Mouse (Mus musculus): ENCODE results near the gene Olfr205. TPM values are rescaled to one million over a fixed set of nuclear protein-coding genes. Genes with fewer than 3 reads are reported as not detected.
"Not testable (repeated sequence)": the region's sequence is repeated elsewhere in the genome, so short reads cannot be mapped to it uniquely, and the experiment has no call there.

Olfr205 gene
- not detected in 2 replicates for polyA plus RNA-seq (2016; fragmentation: Nextera tagmentation; extraction: Ambion mirVana)

DNA sequence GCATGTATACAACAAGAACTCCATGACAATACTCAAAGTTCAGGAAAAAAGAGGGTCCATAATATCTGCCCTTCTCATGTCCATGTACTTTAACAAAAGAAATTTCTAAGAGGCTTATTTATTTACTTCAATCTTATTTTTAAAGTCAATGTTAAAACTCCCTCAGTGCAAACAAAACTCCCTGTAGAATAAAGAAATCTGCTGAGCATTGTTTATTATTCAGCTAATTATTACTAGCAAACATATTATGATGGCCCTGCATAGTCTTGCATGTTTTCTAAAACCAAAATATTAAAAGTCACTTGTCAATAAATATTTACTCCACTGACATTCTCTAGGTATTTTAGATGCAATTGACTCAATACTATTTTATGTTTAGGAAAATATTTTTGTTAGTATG lies at the start of gene Olfr205:
TSS of gene Olfr205 (minus strand) at position 101 of the 400 bp plus-strand sequence.
- Histone ChIP-seq H3K27ac (no peak within 1 kb of the TSS), H3K27me3 (replicated peaks) (no peaks in the 10 kb centered on the region), H3K4me1 (no peaks in the 10 kb centered on the region), H3K4me3 (no peak within 1 kb of the TSS), H3K36me3 (no peaks in the 10 kb centered on the region), H3K4me2 (replicated peaks) (no peak within 1 kb of the TSS), H3K9ac (no peak within 1 kb of the TSS), H3K9me3 (no peaks in the 10 kb centered on the region)
- no peak for ATAC-seq (ENCODE audit: low FRiP score, low read depth)

DNA sequence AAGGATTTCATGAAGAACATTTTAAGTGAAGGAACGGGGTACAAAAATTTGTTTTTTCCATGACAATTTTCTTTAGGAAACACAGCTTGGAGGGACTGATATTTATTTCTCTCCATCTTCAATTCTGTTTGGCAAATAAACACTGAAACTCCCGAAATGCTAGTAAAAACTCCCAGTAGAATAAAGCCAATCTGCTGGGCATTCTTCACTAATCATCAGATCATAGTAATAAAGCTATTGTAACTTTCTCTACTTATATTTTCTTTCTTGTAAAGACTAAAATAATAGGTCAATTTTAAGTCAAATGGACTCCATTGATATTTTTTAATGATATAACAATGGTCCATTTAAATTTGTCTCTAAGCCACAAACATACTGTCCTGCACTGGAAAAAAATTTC lies 33.0 kb upstream of the Olfr205 start, which contains the start of gene Olfr209:
TSS of gene Olfr209 (minus strand) at position 101 of the 400 bp plus-strand sequence.
- Histone ChIP-seq H3K36me3 (no peaks in the 10 kb centered on the region), H3K9ac (no peak within 1 kb of the TSS), H3K9me3 (no peaks in the 10 kb centered on the region), H3K4me1 (no peaks in the 10 kb centered on the region), H3K27me3 (replicated peaks) (no peaks in the 10 kb centered on the region), H3K27ac (no peak within 1 kb of the TSS), H3K4me3 (no peak within 1 kb of the TSS), H3K4me2 (replicated peaks) (no peak within 1 kb of the TSS)
- 88% methylated on average over 2 of the region's 2 CpGs for WGBS
- no peak for ATAC-seq (ENCODE audit: low FRiP score, low read depth)

DNA sequence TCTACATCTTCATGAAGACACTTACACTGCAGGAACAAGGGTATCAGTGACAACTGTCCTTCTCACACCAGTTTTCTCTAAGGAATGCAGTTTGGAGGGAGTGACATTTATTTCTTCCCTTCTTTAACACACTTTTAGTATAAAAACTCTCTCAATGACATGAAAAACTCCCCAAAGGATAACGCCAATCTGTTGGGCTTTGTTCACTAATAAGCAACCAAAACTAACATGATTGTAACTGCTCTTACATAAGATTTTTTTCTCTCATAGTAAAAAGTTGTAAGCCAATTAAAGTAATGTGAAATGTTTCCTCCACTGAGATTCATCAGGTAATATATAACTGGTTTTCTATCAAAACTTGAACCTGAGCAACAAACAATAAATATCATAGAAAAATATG lies 18.2 kb upstream of the Olfr205 start, which contains the start of gene Olfr206:
TSS of gene Olfr206 (minus strand) at position 101 of the 400 bp plus-strand sequence.
- H3K9me3 ChIP-seq = no peaks in the 10 kb centered on the region
- no peak within 1 kb of the TSS for H3K27ac ChIP-seq
- 85% methylated on average over 1 of the region's 1 CpGs for WGBS
- no peaks in the 10 kb centered on the region for H3K4me1 ChIP-seq
- H3K9ac ChIP-seq = no peak within 1 kb of the TSS
- no peak within 1 kb of the TSS for H3K4me2 ChIP-seq (replicated peaks)
- H3K4me3 ChIP-seq = no peak within 1 kb of the TSS
- H3K27me3 ChIP-seq (replicated peaks) = no peaks in the 10 kb centered on the region
- no peak for ATAC-seq (ENCODE audit: low FRiP score, low read depth)
- no peaks in the 10 kb centered on the region for H3K36me3 ChIP-seq

DNA sequence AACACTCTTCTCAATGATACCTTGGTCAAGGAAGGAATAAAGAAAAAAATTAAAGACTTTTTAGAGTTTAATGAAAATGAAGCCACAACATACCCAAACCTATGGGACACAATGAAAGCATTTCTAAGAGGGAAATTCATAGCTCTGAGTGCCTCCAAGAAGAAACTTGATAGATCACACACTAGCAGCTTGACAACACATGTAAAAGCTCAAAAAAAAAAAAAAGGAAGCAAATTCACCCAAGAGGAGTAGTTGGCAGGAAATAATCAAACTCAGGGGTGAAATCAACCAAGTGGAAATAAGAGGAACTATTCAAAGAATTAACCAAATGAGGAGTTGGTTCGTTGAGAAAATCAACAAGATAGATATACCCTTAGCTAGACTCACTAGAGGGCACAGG lies 7.7 kb downstream of the Olfr205 start:
- H3K4me2 ChIP-seq (replicated peaks); H3K9ac ChIP-seq; H3K4me1 ChIP-seq; H3K9me3 ChIP-seq; ATAC-seq (ENCODE audit: low FRiP score, low read depth); H3K27me3 ChIP-seq (replicated peaks); H3K27ac ChIP-seq; H3K4me3 ChIP-seq; H3K36me3 ChIP-seq: not testable (repeated sequence)
- WGBS = 73% methylated on average over 1 of the region's 1 CpGs

DNA sequence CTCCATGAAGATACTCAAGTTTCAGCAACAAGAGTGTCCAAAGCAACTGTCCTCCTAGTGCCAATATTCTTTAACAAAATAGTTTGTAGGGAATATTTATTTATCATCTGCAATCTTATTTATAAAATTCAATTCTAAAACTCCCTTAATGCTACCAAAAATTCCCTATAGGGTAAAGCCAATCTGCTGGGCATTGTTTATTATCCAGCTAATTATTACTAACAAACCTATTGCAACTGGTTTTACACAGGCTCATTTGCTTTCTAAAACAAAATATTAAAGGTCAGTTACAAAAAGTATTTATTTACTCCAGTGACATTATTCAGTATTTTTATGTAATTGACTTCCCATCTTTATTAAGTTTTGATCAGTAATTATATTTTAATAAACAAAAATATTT lies 12.8 kb downstream of the Olfr205 start, which contains the start of gene Olfr204:
TSS of gene Olfr204 (minus strand) at position 101 of the 400 bp plus-strand sequence.
- Histone ChIP-seq H3K9ac (no peak within 1 kb of the TSS), H3K4me1 (no peaks in the 10 kb centered on the region), H3K27ac (no peak within 1 kb of the TSS), H3K36me3 (no peaks in the 10 kb centered on the region), H3K27me3 (replicated peaks) (no peaks in the 10 kb centered on the region), H3K4me3 (no peak within 1 kb of the TSS), H3K9me3 (no peaks in the 10 kb centered on the region), H3K4me2 (replicated peaks) (no peak within 1 kb of the TSS)
- ATAC-seq (ENCODE audit: low FRiP score, low read depth) = no peak

DNA sequence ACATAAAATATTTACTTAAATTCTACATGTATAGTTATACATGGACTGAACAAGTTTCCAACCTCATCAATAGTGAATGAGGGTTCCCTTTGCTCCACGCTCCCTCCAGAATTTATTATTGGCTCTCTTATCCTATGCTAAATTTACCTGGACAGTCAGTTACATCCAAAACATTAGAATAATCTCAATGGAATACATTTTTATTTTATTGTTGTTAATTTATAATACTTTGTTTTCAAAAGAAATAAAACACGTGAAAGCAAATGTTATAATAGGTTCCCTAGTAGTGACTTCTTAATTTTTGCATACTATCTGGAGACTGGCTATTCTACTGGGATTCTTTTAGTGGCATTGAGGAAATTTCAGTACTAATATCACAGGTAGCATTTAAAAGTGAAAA lies 32.4 kb downstream of the Olfr205 start, which contains the start of gene Olfr203:
TSS of gene Olfr203 (plus strand) at position 301 of the 400 bp plus-strand sequence.
- no peak for ATAC-seq (ENCODE audit: low FRiP score, low read depth)
- Histone ChIP-seq H3K36me3 (no peaks in the 10 kb centered on the region), H3K27me3 (replicated peaks) (no peaks in the 10 kb centered on the region), H3K4me2 (replicated peaks) (no peak within 1 kb of the TSS), H3K9me3 (no peaks in the 10 kb centered on the region), H3K4me1 (no peaks in the 10 kb centered on the region), H3K4me3 (no peak within 1 kb of the TSS), H3K27ac (no peak within 1 kb of the TSS), H3K9ac (no peak within 1 kb of the TSS)
- 88% methylated on average over 2 of the region's 2 CpGs for WGBS

DNA sequence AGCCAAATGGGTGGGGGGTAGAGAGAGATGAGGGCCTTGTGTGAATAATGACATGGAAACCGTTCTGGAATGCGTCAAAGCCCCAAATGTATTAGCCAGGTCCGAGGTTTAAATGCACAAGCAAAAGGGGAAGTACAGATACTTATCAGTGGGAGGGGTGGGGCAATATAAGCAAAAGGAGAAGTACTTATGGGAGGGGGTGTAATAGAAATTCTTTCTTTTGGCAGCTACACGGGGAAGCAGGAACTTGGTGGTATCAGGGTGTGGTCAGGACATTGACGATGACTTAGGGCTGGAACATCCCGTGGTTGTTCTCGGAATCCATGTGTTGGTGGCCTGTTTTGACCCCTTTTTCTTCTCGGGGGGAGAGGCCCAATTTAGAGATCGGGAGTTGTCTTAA lies 43.4 kb downstream of the Olfr205 start:
- not testable (repeated sequence) for ATAC-seq (ENCODE audit: low FRiP score, low read depth); H3K4me2 ChIP-seq (replicated peaks); H3K36me3 ChIP-seq; H3K27me3 ChIP-seq (replicated peaks); H3K9ac ChIP-seq; H3K9me3 ChIP-seq; H3K4me1 ChIP-seq; H3K4me3 ChIP-seq; H3K27ac ChIP-seq
- 83% methylated on average over 9 of the region's 9 CpGs for WGBS

DNA sequence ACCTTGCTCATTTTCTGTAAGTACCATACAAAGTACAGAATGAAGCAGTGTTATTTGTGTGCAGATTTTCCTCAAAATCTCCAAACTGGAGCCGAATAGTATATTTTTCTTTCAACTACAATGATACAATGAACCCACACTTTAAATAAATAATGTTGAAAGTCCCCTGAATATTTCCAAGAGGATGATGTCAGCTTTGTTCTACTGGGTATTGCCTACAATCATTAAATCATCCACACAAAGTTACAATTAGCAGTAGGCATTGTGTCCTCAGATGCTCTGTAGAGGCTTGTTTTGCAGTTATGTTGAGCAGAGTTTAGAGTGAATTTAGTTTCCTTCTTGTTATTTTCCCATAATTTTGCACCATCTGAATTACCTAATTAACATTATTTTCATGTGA lies 44.2 kb downstream of the Olfr205 start, which contains the start of gene Olfr202:
TSS of gene Olfr202 (minus strand) at position 101 of the 400 bp plus-strand sequence.
- Histone ChIP-seq H3K4me3 (no peak within 1 kb of the TSS), H3K27me3 (replicated peaks) (no peaks in the 10 kb centered on the region), H3K4me2 (replicated peaks) (no peak within 1 kb of the TSS), H3K27ac (no peak within 1 kb of the TSS), H3K4me1 (no peaks in the 10 kb centered on the region), H3K9me3 (no peaks in the 10 kb centered on the region), H3K36me3 (no peaks in the 10 kb centered on the region), H3K9ac (no peak within 1 kb of the TSS)
- WGBS = 88% methylated on average over 1 of the region's 1 CpGs
- no peak for ATAC-seq (ENCODE audit: low FRiP score, low read depth)

DNA sequence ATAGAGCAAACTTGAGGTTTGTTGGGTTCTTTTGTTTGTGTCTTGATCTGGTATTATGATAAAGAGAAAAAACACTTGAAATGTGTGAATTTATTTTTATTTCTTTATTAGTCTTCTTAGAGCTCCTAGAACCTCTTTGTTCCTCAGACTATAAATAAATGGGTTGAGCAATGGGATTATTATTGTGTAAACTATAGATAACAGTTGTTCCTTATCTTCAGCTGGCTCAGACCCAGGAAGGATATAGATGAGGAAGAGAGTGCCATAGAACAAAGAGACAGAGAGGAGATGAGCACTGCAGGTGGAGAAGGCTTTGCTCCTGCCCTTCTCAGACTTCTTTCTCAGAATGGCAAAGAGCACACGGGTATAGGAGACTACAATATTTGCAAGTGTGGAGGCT lies 47.5 kb downstream of the Olfr205 start:
- Histone ChIP-seq H3K4me1 (no peaks in the 10 kb centered on the region), H3K9me3 (no peaks in the 10 kb centered on the region), H3K27me3 (replicated peaks) (no peaks in the 10 kb centered on the region), H3K9ac (no peak overlapping the region), H3K4me2 (replicated peaks) (no peak overlapping the region), H3K36me3 (no peaks in the 10 kb centered on the region), H3K27ac (no peak overlapping the region), H3K4me3 (no peak overlapping the region)
- no peak for ATAC-seq (ENCODE audit: low FRiP score, low read depth)
- WGBS = 76% methylated on average over 1 of the region's 1 CpGs

DNA sequence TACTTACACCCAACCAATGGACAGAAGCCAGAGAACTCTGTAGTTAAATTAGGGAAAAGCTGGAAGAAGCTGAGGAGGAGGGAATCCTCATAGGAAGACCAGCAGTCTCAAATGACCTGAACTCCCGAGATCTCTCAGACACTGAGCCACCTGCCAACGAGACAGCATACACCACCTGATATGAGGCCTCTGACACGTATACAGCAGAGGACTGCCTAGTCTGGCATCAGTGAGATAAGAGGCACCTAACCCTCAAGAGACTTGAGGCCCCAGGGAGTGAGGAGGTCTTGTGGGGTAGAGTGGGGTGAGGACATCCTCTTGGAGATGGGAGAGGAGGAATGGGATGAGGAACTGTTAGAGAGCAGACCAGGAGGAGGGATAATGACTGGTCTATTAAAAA lies 50.4 kb downstream of the Olfr205 start:
- Histone ChIP-seq H3K36me3 (no peaks in the 10 kb centered on the region), H3K4me2 (replicated peaks) (no peak overlapping the region), H3K9me3 (no peaks in the 10 kb centered on the region), H3K27me3 (replicated peaks) (no peaks in the 10 kb centered on the region), H3K27ac (no peak overlapping the region), H3K4me3 (no peak overlapping the region), H3K4me1 (no peaks in the 10 kb centered on the region), H3K9ac (no peak overlapping the region)
- 82% methylated on average over 3 of the region's 3 CpGs for WGBS
- ATAC-seq (ENCODE audit: low FRiP score, low read depth) = no peak

Other genes with a start within 250 kb of the Olfr205 start
- not detected in 2 replicates for gene Olfr191, start 241.3 kb downstream of the Olfr205 start, polyA plus RNA-seq (2016; fragmentation: Nextera tagmentation; extraction: Ambion mirVana)
- not detected in 2 replicates for gene Olfr193, start 219.3 kb downstream of the Olfr205 start, polyA plus RNA-seq (2016; fragmentation: Nextera tagmentation; extraction: Ambion mirVana)
- not detected in 2 replicates for gene Olfr194, start 210.1 kb downstream of the Olfr205 start, polyA plus RNA-seq (2016; fragmentation: Nextera tagmentation; extraction: Ambion mirVana)
- gene Olfr195, start 184.1 kb downstream of the Olfr205 start, polyA plus RNA-seq (2016; fragmentation: Nextera tagmentation; extraction: Ambion mirVana) = not detected in 2 replicates
- not detected in 2 replicates for gene Olfr196, start 160.7 kb downstream of the Olfr205 start, polyA plus RNA-seq (2016; fragmentation: Nextera tagmentation; extraction: Ambion mirVana)
- not detected in 2 replicates for gene Olfr198, start 127.6 kb downstream of the Olfr205 start, polyA plus RNA-seq (2016; fragmentation: Nextera tagmentation; extraction: Ambion mirVana)
- gene Olfr199, start 111.4 kb downstream of the Olfr205 start, polyA plus RNA-seq (2016; fragmentation: Nextera tagmentation; extraction: Ambion mirVana) = not detected in 2 replicates
- gene Olfr201, start 58.5 kb downstream of the Olfr205 start, polyA plus RNA-seq (2016; fragmentation: Nextera tagmentation; extraction: Ambion mirVana) = not detected in 2 replicates
- not detected in 2 replicates for gene Olfr202, start 44.3 kb downstream of the Olfr205 start, polyA plus RNA-seq (2016; fragmentation: Nextera tagmentation; extraction: Ambion mirVana)
- not detected in 2 replicates for gene Olfr203, start 32.3 kb downstream of the Olfr205 start, polyA plus RNA-seq (2016; fragmentation: Nextera tagmentation; extraction: Ambion mirVana)
- not detected in 2 replicates for gene Olfr204, start 12.9 kb downstream of the Olfr205 start, polyA plus RNA-seq (2016; fragmentation: Nextera tagmentation; extraction: Ambion mirVana)
- not detected in 2 replicates for gene Olfr206, start 18.1 kb upstream of the Olfr205 start, polyA plus RNA-seq (2016; fragmentation: Nextera tagmentation; extraction: Ambion mirVana)
- not detected in 2 replicates for gene Olfr209, start 32.9 kb upstream of the Olfr205 start, polyA plus RNA-seq (2016; fragmentation: Nextera tagmentation; extraction: Ambion mirVana)
- 0.06 TPM in 1 of 2 replicates, not detected in the other for gene Gabrr3, start 76.2 kb upstream of the Olfr205 start, polyA plus RNA-seq (2016; fragmentation: Nextera tagmentation; extraction: Ambion mirVana)
- gene Riox2, start 140.6 kb upstream of the Olfr205 start, polyA plus RNA-seq (2016; fragmentation: Nextera tagmentation; extraction: Ambion mirVana) = 20.1 and 20.9 TPM in 2 replicates

All from neural tube, embryonic 12.5 days (tissue).